Mouse (Mus musculus) adrenal gland, adult 10 weeks (tissue): Measurements from ENCODE around the gene Tspo2. TPM values are rescaled to one million over a fixed set of nuclear protein-coding genes. Genes with fewer than 3 reads are reported as not detected.

Experiments used
- polyA plus RNA-seq: library from polyadenylated mRNA; stranded (reverse); fragments of 350-450 nt; fragmentation: Illumina TruSeq; extraction: RNeasy Lipid Tissue Mini Kit (QIAGEN cat#74804); gene quantifications from one replicate; pipeline ENCODE4 v1.2.3, GENCODE M21; 2014; ENCODE audit warnings: low read depth, low replicate concordance

Tspo2 gene
- not detected for polyA plus RNA-seq

GRCm38 (mm10) chr17:48451353-48451675 is at the start of gene Tspo2:
TSS of gene Tspo2 (minus strand) at chr17:48451522.

GRCm38 (mm10) chr17:48454688-48455087 is 3.4 kb upstream of the Tspo2 start, which contains the start of gene Unc5cl:
TSS of gene Unc5cl (plus strand) at chr17:48454901.

GRCm38 (mm10) chr17:48432158-48432980 is 19.0 kb downstream of the Tspo2 start, which contains the start of gene Apobec2:
TSS of gene Apobec2 (minus strand) at chr17:48432930.

GRCm38 (mm10) chr17:48409380-48410298 is 41.7 kb downstream of the Tspo2 start, which contains the start of the genes Nfya and Oard1:
TSS of gene Nfya (minus strand) at chr17:48409906.
TSS of gene Oard1 (plus strand) at chr17:48410014.

Other genes starting within 250 kb of the Tspo2 start
- 0.52 TPM for gene Trem1, start 218.8 kb downstream of the Tspo2 start, polyA plus RNA-seq
- not detected for gene Trem3, start 203.7 kb downstream of the Tspo2 start, polyA plus RNA-seq
- gene Treml4, start 187.2 kb downstream of the Tspo2 start, polyA plus RNA-seq, result not detected
- 0.29 TPM for gene Treml2, start 152.0 kb downstream of the Tspo2 start, polyA plus RNA-seq
- not detected for gene B430306N03Rik, start 135.4 kb downstream of the Tspo2 start, polyA plus RNA-seq
- not detected for gene Trem2, start 105.1 kb downstream of the Tspo2 start, polyA plus RNA-seq
- gene Treml1, start 91.6 kb downstream of the Tspo2 start, polyA plus RNA-seq, result not detected
- 21.8 TPM for gene Nfya, start 41.6 kb downstream of the Tspo2 start, polyA plus RNA-seq
- 44.0 TPM for gene Oard1, start 41.5 kb downstream of the Tspo2 start, polyA plus RNA-seq
- 2.6 TPM for gene Apobec2, start 18.6 kb downstream of the Tspo2 start, polyA plus RNA-seq
- gene Unc5cl, start 3.4 kb upstream of the Tspo2 start, polyA plus RNA-seq, result not detected